9 mouse cellular contexts compared by ENCODE assay signal in genomic region chr8:12607223-12607622, GRCm38 (mm10). TPM values are rescaled to one million over a fixed set of nuclear protein-coding genes. Genes with fewer than 3 reads are reported as not detected.
DNase-seq lines count a peak whose midpoint lies in the region; ATAC-seq and TF ChIP-seq lines count a peak whose summit lies in the region.
"Had no signal": no experiment of that assay in that cellular context is flagged by ENCODE, and none has a peak within 500 bp of the region (broad histone marks: within the 10 kb centered on the region; RNA-seq: fewer than 3 reads in every experiment).

No protein-coding gene starts in this region.

- TF ChIP-seq EP300 in lung, postnatal 0 days (IDR thresholded peaks at IDR 0.05) = no peak

- peak; percentile 71 for TF ChIP-seq CTCF in G1E (IDR thresholded peaks at IDR 0.05; ENCODE audit: low read depth, low read length)
- TF ChIP-seq CTCF in lung, postnatal 0 days (IDR thresholded peaks at IDR 0.05) = peak; percentile 98

- no peak overlapping the region for H3K27ac ChIP-seq in forebrain, embryonic 11.5 days (ENCODE audit: low read depth, low read length)
- no peak overlapping the region for H3K27ac ChIP-seq in hindbrain, embryonic 12.5 days
- no peak overlapping the region for H3K27ac ChIP-seq in lung, postnatal 0 days (ENCODE audit: low read length)
- H3K27ac ChIP-seq: heart, embryonic 15.5 days had no signal

- peaks cover 18% of the 10 kb centered on the region; the same call in 1 of the 2 replicates for H3K27me3 ChIP-seq in G1E (ENCODE audit: insufficient read depth, low read length)
- H3K27me3 ChIP-seq in forebrain, embryonic 11.5 days (ENCODE audit: control insufficient read depth, insufficient read depth, low read length) = no peaks in the 10 kb centered on the region
- no peaks in the 10 kb centered on the region; the same call in 1 of the 2 replicates for H3K27me3 ChIP-seq in hindbrain, embryonic 12.5 days
- H3K27me3 ChIP-seq in lung, postnatal 0 days (replicated peaks; ENCODE audit: insufficient read depth, low read length) = no peaks in the 10 kb centered on the region; the same call in 1 of the 2 replicates

- no peak overlapping the region for H3K4me3 ChIP-seq in G1E (ENCODE audit: low read depth, low read length)
- no peak overlapping the region for H3K4me3 ChIP-seq in forebrain, embryonic 11.5 days (ENCODE audit: low read depth, low read length)
- no peak overlapping the region for H3K4me3 ChIP-seq in hindbrain, embryonic 12.5 days
- H3K4me3 ChIP-seq in lung, postnatal 0 days (ENCODE audit: low read depth, low read length) = no peak overlapping the region
- H3K4me3 ChIP-seq: heart, embryonic 15.5 days had no signal

- H3K9ac ChIP-seq in forebrain, embryonic 11.5 days (ENCODE audit: low read length) = no peak overlapping the region
- no peak overlapping the region for H3K9ac ChIP-seq in hindbrain, embryonic 12.5 days
- H3K9ac ChIP-seq in lung, postnatal 0 days (replicated peaks; ENCODE audit: low read depth) = no peak overlapping the region
- H3K9ac ChIP-seq: heart, embryonic 15.5 days had no signal

- no peaks in the 10 kb centered on the region for H3K9me3 ChIP-seq in G1E (replicated peaks)
- H3K9me3 ChIP-seq in forebrain, embryonic 11.5 days (ENCODE audit: control insufficient read depth, low read length) = no peaks in the 10 kb centered on the region
- no peaks in the 10 kb centered on the region for H3K9me3 ChIP-seq in hindbrain, embryonic 12.5 days (replicated peaks)
- no peaks in the 10 kb centered on the region for H3K9me3 ChIP-seq in lung, postnatal 0 days (ENCODE audit: low read length)
- H3K9me3 ChIP-seq: heart, embryonic 15.5 days had no signal

- H3K4me2 ChIP-seq in forebrain, embryonic 11.5 days (ENCODE audit: low read depth, low read length, severe bottlenecking) = no peak overlapping the region
- H3K4me2 ChIP-seq in hindbrain, embryonic 12.5 days (replicated peaks) = no peak overlapping the region
- H3K4me2 ChIP-seq in lung, postnatal 0 days (replicated peaks; ENCODE audit: low read depth, low read length) = no peak overlapping the region
- H3K4me2 ChIP-seq: heart, embryonic 15.5 days had no signal

- DNase-seq in G1E (ENCODE audit: low spot score) = peak; percentile 26
- DNase-seq in c-Kit-positive CD71-negative TER-119-negative erythroid progenitor cells, embryonic 14.5 days (ENCODE audit: low read depth) = peak; percentile 64
- DNase-seq in forebrain, embryonic 11.5 days (ENCODE audit: low spot score) = peak; percentile 90
- peak; percentile 52 to 79 for DNase-seq in layer of hippocampus, adult 8-10 months (ENCODE audit: low spot score in 2 of 2)
- peak; percentile 75 for DNase-seq in lung, postnatal 0 days (ENCODE audit: low spot score)
- peak; percentile 38 for DNase-seq in retina, adult 2 months (ENCODE audit: low read depth, low spot score)
- peak; percentile 82 for DNase-seq in thymus, postnatal 25 days

- H3K4me1 ChIP-seq in G1E (ENCODE audit: insufficient read depth, low read depth, low read length) = no peaks in the 10 kb centered on the region; the same call in 1 of the 2 replicates
- H3K4me1 ChIP-seq in forebrain, embryonic 11.5 days (replicated peaks; ENCODE audit: control insufficient read depth, insufficient read depth, low read length) = no peaks in the 10 kb centered on the region
- H3K4me1 ChIP-seq in hindbrain, embryonic 12.5 days = no peaks in the 10 kb centered on the region
- H3K4me1 ChIP-seq in lung, postnatal 0 days (ENCODE audit: insufficient read depth, low read depth, low read length) = no peaks in the 10 kb centered on the region
- H3K4me1 ChIP-seq: heart, embryonic 15.5 days had no signal

- H3K36me3 ChIP-seq in G1E (replicated peaks) = peaks cover 6% of the 10 kb centered on the region
- H3K36me3 ChIP-seq in forebrain, embryonic 11.5 days (ENCODE audit: control insufficient read depth, insufficient read depth, low read length) = no peaks in the 10 kb centered on the region
- no peaks in the 10 kb centered on the region for H3K36me3 ChIP-seq in hindbrain, embryonic 12.5 days
- H3K36me3 ChIP-seq in lung, postnatal 0 days (ENCODE audit: insufficient read depth, low read length) = no peaks in the 10 kb centered on the region
- H3K36me3 ChIP-seq: heart, embryonic 15.5 days had no signal

- WGBS in forebrain, embryonic 11.5 days = 20% methylated on average over 6 of the region's 6 CpGs
- WGBS in hindbrain, embryonic 12.5 days = 20% methylated on average over 6 of the region's 6 CpGs
- 20% methylated on average over 6 of the region's 6 CpGs for WGBS in lung, postnatal 0 days

- ATAC-seq in G1E (ENCODE audit: extremely low read depth, insufficient number of reproducible peaks, low FRiP score, poor library complexity, severe bottlenecking) = no peak; the same call in 1 of the 2 replicates
- ATAC-seq in forebrain, embryonic 11.5 days (replicated peaks; ENCODE audit: low FRiP score) = peak; percentile 55
- ATAC-seq in hindbrain, embryonic 12.5 days (ENCODE audit: low FRiP score) = peak; percentile 50; the same call in 1 of the 2 replicates
- peak; percentile 65 for ATAC-seq in lung, postnatal 0 days

RNA-seq across cellular contexts. Expression of gene Spaca7, which starts 34.4 kb away (rescaled TPM):
- total RNA-seq in G1E (2014; fragmentation: Nextera tagmentation) (not detected in 2 replicates), G1E (2017) (not detected in 2 replicates)
- not detected in 2 replicates for polyA plus RNA-seq in G1E (2012)
- not detected in 2 replicates for polyA plus RNA-seq in forebrain, embryonic 11.5 days (2014; fragmentation: Nextera tagmentation; extraction: Ambion mirVana)
- not detected in 2 replicates for polyA plus RNA-seq in hindbrain, embryonic 12.5 days (2016; fragmentation: Nextera tagmentation; extraction: Ambion mirVana)
- not detected for total RNA-seq in layer of hippocampus, adult 8-10 months (2022)
- not detected in 2 replicates for polyA plus RNA-seq in lung, postnatal 0 days (2015; fragmentation: Nextera tagmentation; extraction: Ambion mirVana)
- polyA plus RNA-seq: heart, embryonic 15.5 days had no signal

Comparison
In these comparisons a context has a peak if more than half of its experiments do, and no peak if none do; other contexts are left out.
1. DNase-seq: peak in every context shown above with its lines; median percentile 90 in forebrain, embryonic 11.5 days; 82 in thymus, postnatal 25 days; 75 in lung, postnatal 0 days; 66 in layer of hippocampus, adult 8-10 months; 64 in c-Kit-positive CD71-negative TER-119-negative erythroid progenitor cells, embryonic 14.5 days; 38 in retina, adult 2 months; 26 in G1E.